Mouse (Mus musculus) thymus, postnatal 10 days (tissue): ENCODE data around the gene Gtf3c5.

Experiments
- DNase-seq, 2 experiments: peaks; one replicate each; pipeline ENCODE4 v3.0.0; 2021; ENCODE audit warnings: low spot score in 2 of 2

Gene Gtf3c5

DNA sequence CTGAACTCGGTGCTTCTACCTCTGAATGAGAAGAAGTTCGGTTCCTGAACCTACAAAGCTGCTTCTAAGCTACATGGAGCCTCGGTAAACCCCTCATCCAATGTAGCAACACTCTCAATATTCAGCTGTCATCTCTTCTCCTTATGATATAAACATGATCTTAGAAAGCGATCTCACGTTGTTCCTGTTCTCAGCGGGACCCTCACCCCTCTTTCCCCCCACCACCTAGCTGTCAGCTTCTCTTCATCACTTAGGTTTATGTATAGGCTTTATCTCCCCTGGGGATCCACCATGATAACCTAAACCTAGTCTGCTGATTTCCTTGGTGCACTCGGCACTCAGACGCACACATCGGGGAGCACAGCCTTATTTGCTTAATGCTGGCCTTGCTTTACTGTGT is at the start of gene Gtf3c5:
Gene Gtf3c5 (minus strand): TSS at position 101 of the 400 bp plus-strand sequence.
- no peak for DNase-seq

GRCm38 (mm10) chr2:28633136-28633535 is 49.6 kb upstream of the Gtf3c5 start:
- DNase-seq: no peak

- DNase-seq: no peak
Observed at GRCm38 (mm10) chr2:28632626-28633025, 49.1 kb upstream of the Gtf3c5 start.

GRCm38 (mm10) chr2:28629911-28630381 is 46.4 kb upstream of the Gtf3c5 start:
- DNase-seq: no peak

DNA sequence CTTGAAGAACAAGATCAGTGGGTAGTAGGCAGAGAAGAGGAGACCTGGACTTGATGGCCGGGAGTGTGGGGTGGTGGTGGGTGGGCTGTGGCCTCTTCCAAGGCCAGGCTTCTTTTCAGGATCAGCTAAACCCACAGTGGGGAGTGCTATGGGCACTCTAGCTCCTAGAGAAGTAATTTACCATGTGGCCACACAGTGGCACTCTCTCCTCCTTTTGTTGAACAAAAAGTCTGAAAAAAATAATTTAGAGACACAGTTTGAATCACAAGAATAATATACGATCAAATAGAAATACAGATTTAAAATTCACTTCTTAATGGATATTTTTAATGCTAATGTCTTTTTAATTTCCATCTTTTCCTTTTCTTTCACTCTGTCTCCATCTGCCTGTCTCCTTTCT is 44.5 kb upstream of the Gtf3c5 start:
- DNase-seq: no peak

DNA sequence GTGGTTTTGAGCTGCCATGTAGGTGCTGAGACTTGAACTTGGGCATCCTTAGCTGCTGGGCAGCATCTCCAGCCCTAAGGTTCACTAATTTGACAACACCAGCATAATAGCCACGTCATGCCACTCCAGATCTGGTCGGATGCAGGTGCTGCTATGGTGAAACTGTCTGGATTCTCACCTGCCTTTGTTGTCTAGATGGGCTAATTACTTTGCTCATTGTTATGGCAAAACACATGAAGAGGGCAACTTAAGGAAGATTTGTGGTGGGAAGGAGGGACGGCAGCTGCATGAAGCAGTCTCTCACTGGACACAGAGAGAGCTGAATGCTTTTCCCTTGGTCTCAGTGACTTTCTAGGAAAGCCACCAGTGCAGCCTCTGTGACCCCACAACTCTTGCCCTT is 42.5 kb upstream of the Gtf3c5 start:
- DNase-seq: no peak

DNA sequence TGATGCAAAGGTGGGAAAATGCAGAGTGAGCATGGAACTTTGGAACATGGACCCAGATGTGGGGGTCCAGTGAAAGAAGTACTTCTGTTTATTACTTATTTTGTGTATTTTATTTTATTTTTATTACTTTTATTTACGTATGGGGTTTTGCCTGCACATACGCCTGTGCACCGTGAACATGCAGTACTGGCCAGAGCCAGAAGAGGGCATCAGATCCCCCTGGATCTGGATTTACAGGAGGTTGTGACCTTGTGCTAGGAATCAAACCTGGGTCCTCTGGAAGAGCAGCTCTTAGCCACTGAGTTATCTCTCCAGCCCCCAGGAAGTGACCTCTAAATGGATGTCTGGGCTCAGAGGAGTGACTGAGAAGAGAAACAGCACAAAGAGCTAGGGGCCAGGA is 41.3 kb upstream of the Gtf3c5 start:
- DNase-seq: no peak

GRCm38 (mm10) chr2:28622521-28623124 is 39.1 kb upstream of the Gtf3c5 start:
- DNase-seq: peak in 1 of 2 experiments; percentile 64

DNA sequence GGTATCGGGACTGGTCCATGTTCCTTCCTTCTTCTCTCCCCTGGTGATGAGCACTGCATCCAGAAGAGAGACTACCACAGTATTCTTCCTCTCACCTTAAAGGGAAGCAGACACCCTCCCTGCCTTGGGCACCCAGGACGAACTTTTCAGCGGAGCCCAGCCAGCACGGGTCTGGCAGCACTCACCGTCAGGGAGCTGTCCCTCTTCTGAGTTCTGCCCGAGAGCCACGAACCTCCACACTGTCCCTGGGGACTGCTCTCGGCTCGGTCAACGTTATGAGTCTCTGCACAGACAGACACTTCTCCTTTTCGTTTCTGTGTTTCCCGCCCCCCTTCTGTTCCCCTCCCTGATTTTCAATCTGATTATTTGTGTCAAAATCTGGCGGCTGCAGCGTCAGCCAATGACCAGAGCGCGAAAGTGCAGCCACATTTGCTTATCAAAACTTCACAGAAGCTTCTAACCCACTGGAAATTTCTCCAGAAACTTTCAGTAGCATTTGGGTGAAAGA is 38.2 kb upstream of the Gtf3c5 start, which contains the start of gene Gfi1b:
Gene Gfi1b (minus strand): TSS at position 319 of the 508 bp plus-strand sequence.
- no peak for DNase-seq

DNA sequence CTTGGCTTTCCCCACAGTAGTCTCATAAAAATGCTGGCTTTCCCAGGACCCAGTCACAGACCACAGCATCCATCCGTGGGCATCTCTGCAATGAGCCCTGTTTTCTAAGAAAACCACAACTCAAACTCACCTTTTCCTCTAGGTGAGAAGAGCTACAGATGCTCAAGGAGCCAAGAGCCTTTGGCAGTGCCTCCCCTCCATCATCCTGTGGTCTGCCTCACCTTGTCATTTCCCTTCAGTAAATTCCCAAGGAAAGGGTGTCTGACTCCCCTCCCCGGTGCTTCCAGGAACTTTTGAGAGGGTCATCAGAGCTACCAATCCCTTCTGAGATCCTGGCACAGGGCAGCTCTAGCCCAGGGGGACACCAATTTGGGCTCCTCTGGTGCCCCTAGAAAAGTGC is 37.6 kb upstream of the Gtf3c5 start:
- no peak for DNase-seq

GRCm38 (mm10) chr2:28620522-28620921 is 37.0 kb upstream of the Gtf3c5 start:
- no peak for DNase-seq

GRCm38 (mm10) chr2:28619369-28619768 is 35.8 kb upstream of the Gtf3c5 start:
- no peak for DNase-seq

DNA sequence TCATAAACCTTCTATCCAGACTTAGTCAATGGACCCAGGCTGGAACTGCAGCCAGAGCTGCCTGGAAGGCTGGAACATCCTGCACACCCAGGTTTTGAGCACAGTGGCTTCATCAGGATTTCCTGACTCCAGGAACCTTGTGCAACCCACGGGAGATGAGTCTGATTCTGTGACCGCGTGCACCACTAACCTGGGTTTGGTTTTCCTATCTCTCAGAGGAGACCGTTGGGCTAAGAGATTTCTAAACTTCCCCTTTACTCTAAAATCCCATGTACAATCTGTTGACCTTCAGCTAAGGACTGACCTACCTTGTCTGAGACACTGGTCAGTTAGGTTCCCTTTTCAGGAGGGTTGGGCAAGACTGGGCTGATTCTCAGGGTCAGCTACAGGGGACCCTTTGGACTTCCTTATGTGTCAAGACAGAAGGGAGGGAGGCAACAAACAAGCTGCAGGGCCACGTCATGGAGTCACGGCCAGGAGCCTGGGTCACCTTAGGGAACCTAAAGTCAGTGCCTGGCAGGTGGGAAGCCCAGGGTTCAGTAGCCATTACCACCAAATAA is 35.3 kb upstream of the Gtf3c5 start:
- no peak for DNase-seq

- no peak for DNase-seq
Observed at GRCm38 (mm10) chr2:28617498-28618486, 34.2 kb upstream of the Gtf3c5 start.

GRCm38 (mm10) chr2:28616874-28617273 is 33.3 kb upstream of the Gtf3c5 start:
- no peak for DNase-seq

GRCm38 (mm10) chr2:28616358-28616757 is 32.8 kb upstream of the Gtf3c5 start:
- no peak for DNase-seq

DNA sequence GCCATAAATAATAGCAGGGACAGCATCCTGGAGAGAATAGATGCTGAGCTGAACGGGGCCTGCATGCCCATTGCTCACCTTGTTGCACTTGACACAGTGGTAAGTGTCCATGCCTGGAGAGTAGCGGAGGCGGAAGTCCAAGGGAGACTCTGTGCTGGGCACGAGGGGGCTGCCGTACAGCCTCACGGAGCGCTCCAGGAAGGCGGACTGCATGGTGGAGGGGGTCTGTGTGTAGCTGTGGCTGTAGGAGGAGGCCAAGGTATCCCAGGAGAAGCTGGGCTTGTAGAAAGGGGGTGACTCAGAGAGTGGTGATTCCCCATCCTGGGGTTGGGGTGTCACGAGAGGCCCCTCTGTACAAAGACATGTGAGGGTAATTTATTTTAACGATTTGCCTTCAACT is 30.0 kb upstream of the Gtf3c5 start:
- no peak for DNase-seq

GRCm38 (mm10) chr2:28612436-28613063 is 29.0 kb upstream of the Gtf3c5 start:
- DNase-seq: no peak

- no peak for DNase-seq
Observed at GRCm38 (mm10) chr2:28611407-28611787, 27.8 kb upstream of the Gtf3c5 start.

GRCm38 (mm10) chr2:28610716-28611406 is 27.3 kb upstream of the Gtf3c5 start:
- DNase-seq: no peak

DNA sequence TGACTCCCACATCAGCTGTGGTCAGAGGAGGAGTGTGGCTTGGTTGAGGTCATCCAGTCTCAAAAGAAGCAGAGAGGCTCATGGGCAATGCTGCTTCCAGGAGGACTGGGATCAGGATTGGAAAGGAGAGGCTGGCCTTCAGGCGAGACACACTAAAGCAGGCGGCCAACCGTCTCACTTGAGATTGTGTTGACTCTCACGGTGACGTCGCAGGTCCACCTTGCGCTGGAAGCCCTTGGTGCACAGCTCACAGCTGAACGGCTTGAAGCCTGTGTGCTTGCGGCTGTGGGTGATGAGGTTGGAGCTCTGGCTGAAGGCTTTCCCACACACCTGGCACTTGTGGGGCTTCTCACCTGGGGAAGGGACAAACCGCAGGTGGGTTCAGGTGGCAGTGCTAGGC is 26.3 kb upstream of the Gtf3c5 start:
- DNase-seq: no peak
